Mouse (Mus musculus) embryonic facial prominence, embryonic 12.5 days (tissue): ENCODE measurements around the gene Ctnnal1. TPM values are rescaled to one million over a fixed set of nuclear protein-coding genes. Genes with fewer than 3 reads are reported as not detected.
"Not testable (repeated sequence)": the region's sequence is repeated elsewhere in the genome, so short reads cannot be mapped to it uniquely, and the experiment has no call there.

ENCODE experiments used
- ATAC-seq: fragments of 200-750 bp; cut with Nextera tagmentation; 2 replicates; pipeline ENCODE4 v1.8.0; 2017; ENCODE audit not compliant: insufficient number of reproducible peaks, insufficient read depth, low FRiP score, low TSS enrichment
- H3K27ac ChIP-seq: fragments of 300-500 bp; sonication (generic); 2 replicates; pipeline ENCODE4 v1.5.1; 2016; ENCODE audit warnings: mild to moderate bottlenecking
- H3K27me3 ChIP-seq: fragments of 300-500 bp; sonication (generic); 2 replicates; pipeline ENCODE4 v1.6.1; 2016; ENCODE audit warnings: mild to moderate bottlenecking, moderate library complexity
- H3K36me3 ChIP-seq: fragments of 300-500 bp; sonication (generic); 2 replicates; pipeline ENCODE4 v1.6.1; 2016; ENCODE audit warnings: mild to moderate bottlenecking
- H3K4me1 ChIP-seq: fragments of 300-500 bp; sonication (generic); 2 replicates; pipeline ENCODE4 v1.6.1; 2016
- H3K4me2 ChIP-seq: fragments of 300-500 bp; sonication (generic); replicated peaks from 2 replicates; pipeline ENCODE4 v1.6.1; 2016; ENCODE audit warnings: mild to moderate bottlenecking, moderate library complexity
- H3K4me3 ChIP-seq: fragments of 300-500 bp; sonication (generic); 2 replicates; pipeline ENCODE4 v1.5.1; 2016; ENCODE audit warnings: mild to moderate bottlenecking
- H3K9ac ChIP-seq: fragments of 300-500 bp; sonication (generic); 2 replicates; pipeline ENCODE4 v1.6.1; 2016; ENCODE audit warnings: mild to moderate bottlenecking, moderate library complexity
- H3K9me3 ChIP-seq: fragments of 300-500 bp; sonication (generic); 2 replicates; pipeline ENCODE4 v1.6.1; 2016; ENCODE audit warnings: mild to moderate bottlenecking, moderate library complexity
- WGBS: fragments of 180-500 bp; shearing (Covaris S2); methylation state at CpG from one replicate; pipeline ENCODE4 v1.1.7; 2016; 5-methylcytosine and 5-hydroxymethylcytosine counted together
- polyA plus RNA-seq: library from polyadenylated mRNA; unstranded; fragments of >200 nt; fragmentation: Nextera tagmentation; extraction: Ambion mirVana; gene quantifications from 2 replicates; pipeline ENCODE4 v1.2.1, GENCODE M21; 2016

Ctnnal1 gene
- polyA plus RNA-seq, 1 experiment from 2014 or later = 30.9 TPM

DNA sequence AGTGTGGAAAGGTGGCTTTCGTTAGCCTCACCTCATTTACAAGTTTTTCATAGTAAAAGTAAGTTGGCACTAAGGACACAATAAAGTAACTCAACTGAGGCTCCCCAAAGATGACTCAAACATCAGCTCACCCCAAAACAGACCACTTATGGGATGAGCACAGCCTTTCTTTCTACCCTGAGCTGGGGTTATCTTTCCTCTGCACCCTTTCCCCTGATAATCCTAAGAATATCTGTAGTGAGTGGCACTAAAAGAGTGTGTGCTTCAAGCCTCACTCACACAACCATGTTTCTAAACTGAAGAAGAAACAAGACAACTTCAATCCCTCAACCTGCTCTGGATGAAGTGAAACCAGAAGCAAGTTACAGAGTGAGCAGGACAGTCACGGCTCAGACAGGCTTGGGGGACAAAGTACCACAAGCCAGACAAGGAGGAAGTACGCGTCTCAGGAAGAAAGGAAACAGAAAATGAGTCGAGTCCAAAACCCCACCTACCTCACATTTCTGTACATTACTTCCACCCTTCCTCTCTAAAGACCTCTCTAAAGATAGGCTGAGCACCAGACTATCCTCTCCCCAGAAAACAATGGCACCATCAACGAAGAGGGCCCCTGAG lies 27.6 kb upstream of the Ctnnal1 start:
- Histone ChIP-seq H3K27me3 (no peaks in the 10 kb centered on the region), H3K36me3 (peaks cover 38% of the 10 kb centered on the region), H3K4me2 (no peak overlapping the region), H3K27ac (no peak overlapping the region), H3K4me3 (no peak overlapping the region), H3K9ac (no peak overlapping the region), H3K4me1 (no peaks in the 10 kb centered on the region), H3K9me3 (no peaks in the 10 kb centered on the region)
- ATAC-seq = no peak
- WGBS = 89% methylated on average over 6 of the region's 6 CpGs

GRCm38 (mm10) chr4:56888483-56888882 lies 23.5 kb upstream of the Ctnnal1 start:
- no peak overlapping the region for H3K9ac ChIP-seq
- no peak for ATAC-seq
- peaks cover 39% of the 10 kb centered on the region for H3K36me3 ChIP-seq
- no peak overlapping the region for H3K27ac ChIP-seq
- H3K4me1 ChIP-seq = no peaks in the 10 kb centered on the region
- H3K9me3 ChIP-seq = no peaks in the 10 kb centered on the region
- no peaks in the 10 kb centered on the region for H3K27me3 ChIP-seq
- H3K4me2 ChIP-seq = no peak overlapping the region
- H3K4me3 ChIP-seq = no peak overlapping the region
- WGBS = 89% methylated on average over 5 of the region's 5 CpGs

- H3K36me3 ChIP-seq = peaks cover 44% of the 10 kb centered on the region
These were observed 21.4 kb upstream of the Ctnnal1 start for GRCm38 (mm10) chr4:56886286-56886979.

GRCm38 (mm10) chr4:56880036-56880703 lies 15.2 kb upstream of the Ctnnal1 start:
- H3K4me2 ChIP-seq = no peak overlapping the region
- H3K4me1 ChIP-seq = no peaks in the 10 kb centered on the region
- H3K36me3 ChIP-seq = peaks cover 20% of the 10 kb centered on the region
- 89% methylated on average over 11 of the region's 11 CpGs for WGBS
- no peaks in the 10 kb centered on the region for H3K9me3 ChIP-seq
- no peak overlapping the region for H3K9ac ChIP-seq
- no peak overlapping the region for H3K4me3 ChIP-seq
- no peak overlapping the region for H3K27ac ChIP-seq
- no peaks in the 10 kb centered on the region for H3K27me3 ChIP-seq
- ATAC-seq = no peak

More at GRCm38 (mm10) chr4:56886286-56886979, 21.4 kb upstream of the Ctnnal1 start:
- Histone ChIP-seq H3K4me2 (no peak overlapping the region), H3K27me3 (no peaks in the 10 kb centered on the region), H3K27ac (no peak overlapping the region), H3K9ac (no peak overlapping the region), H3K4me3 (no peak overlapping the region), H3K4me1 (no peaks in the 10 kb centered on the region), H3K9me3 (no peaks in the 10 kb centered on the region)
- no peak for ATAC-seq
- WGBS = 88% methylated on average over 6 of the region's 6 CpGs

- H3K9me3 ChIP-seq = no peaks in the 10 kb centered on the region
- H3K36me3 ChIP-seq = peaks cover 18% of the 10 kb centered on the region
- no peaks in the 10 kb centered on the region for H3K4me1 ChIP-seq
- H3K4me3 ChIP-seq = no peak overlapping the region
- no peak overlapping the region for H3K27ac ChIP-seq
- no peak overlapping the region for H3K4me2 ChIP-seq
- no peaks in the 10 kb centered on the region for H3K27me3 ChIP-seq
- H3K9ac ChIP-seq = no peak overlapping the region
- WGBS = 93% methylated on average over 7 of the region's 7 CpGs
- no peak for ATAC-seq
These were observed 14.0 kb upstream of the Ctnnal1 start for GRCm38 (mm10) chr4:56878971-56879370.

- H3K4me3 ChIP-seq, H3K4me1 ChIP-seq, H3K4me2 ChIP-seq, H3K9me3 ChIP-seq, H3K27me3 ChIP-seq, ATAC-seq, H3K27ac ChIP-seq, H3K9ac ChIP-seq: not testable (repeated sequence)
- H3K36me3 ChIP-seq = peaks cover 18% of the 10 kb centered on the region
- 94% methylated on average over 11 of the region's 11 CpGs for WGBS
These were observed 5.6 kb upstream of the Ctnnal1 start for GRCm38 (mm10) chr4:56870541-56870940.

- H3K9ac ChIP-seq = no peak overlapping the region
- H3K4me2 ChIP-seq = no peak overlapping the region
- no peak overlapping the region for H3K27ac ChIP-seq
- no peaks in the 10 kb centered on the region for H3K9me3 ChIP-seq
- ATAC-seq = no peak
- WGBS = 80% methylated on average over 5 of the region's 5 CpGs
- H3K36me3 ChIP-seq = peaks cover 7% of the 10 kb centered on the region; the same call in 1 of the 2 replicates
- H3K4me3 ChIP-seq = no peak overlapping the region
- peaks cover 9% of the 10 kb centered on the region for H3K4me1 ChIP-seq
- no peaks in the 10 kb centered on the region for H3K27me3 ChIP-seq
These were observed 2.8 kb upstream of the Ctnnal1 start for GRCm38 (mm10) chr4:56867761-56868160.

DNA sequence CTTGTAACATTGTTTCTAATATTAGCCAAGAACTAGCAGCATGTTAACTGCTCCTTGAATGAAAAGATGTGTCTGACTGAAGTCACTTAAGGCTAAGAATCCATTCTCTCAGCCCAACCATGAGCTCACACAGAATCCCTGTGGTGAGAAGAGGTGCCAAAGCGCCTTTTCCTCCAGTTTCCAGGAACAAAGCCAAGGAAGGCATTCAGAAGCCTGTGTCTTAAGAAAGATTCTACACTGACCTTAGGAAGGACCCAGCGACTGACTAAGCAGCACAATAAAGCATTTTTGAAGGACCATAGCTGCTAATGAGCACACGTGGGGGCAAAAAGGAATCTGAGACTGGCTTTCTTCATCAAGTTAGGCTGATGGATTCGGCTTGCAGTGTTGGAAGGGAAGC lies 983 bp upstream of the Ctnnal1 start:
- Histone ChIP-seq H3K36me3 (peaks cover 1% of the 10 kb centered on the region; the same call in 1 of the 2 replicates), H3K4me3 (no peak overlapping the region), H3K9me3 (no peaks in the 10 kb centered on the region), H3K9ac (no peak overlapping the region), H3K4me2 (no peak overlapping the region), H3K4me1 (peaks cover 9% of the 10 kb centered on the region), H3K27ac (no peak overlapping the region), H3K27me3 (no peaks in the 10 kb centered on the region)
- WGBS = 57% methylated on average over 4 of the region's 4 CpGs
- ATAC-seq = no peak

- Histone ChIP-seq H3K27ac (peak overlapping the region; percentile 78), H3K4me3 (peak overlapping the region; percentile 85), H3K36me3 (no peaks in the 10 kb centered on the region), H3K4me1 (peaks cover 9% of the 10 kb centered on the region), H3K9me3 (no peaks in the 10 kb centered on the region), H3K27me3 (no peaks in the 10 kb centered on the region), H3K9ac (peak overlapping the region; percentile 80), H3K4me2 (peak overlapping the region; percentile 90)
- under 1% methylated on average over 49 of the region's 49 CpGs for WGBS
- ATAC-seq = peak; percentile 78
These were observed 479 bp downstream of the Ctnnal1 start for GRCm38 (mm10) chr4:56864417-56865001.

GRCm38 (mm10) chr4:56864016-56864415 lies 972 bp downstream of the Ctnnal1 start:
- H3K4me1 ChIP-seq = peaks cover 9% of the 10 kb centered on the region
- H3K36me3 ChIP-seq = no peaks in the 10 kb centered on the region
- no peaks in the 10 kb centered on the region for H3K27me3 ChIP-seq
- ATAC-seq = no peak
- H3K27ac ChIP-seq = 0 out of 2 replicates have a peak overlapping the region, but pooled peaks have one; percentile 78
- peak overlapping the region; percentile 80 for H3K9ac ChIP-seq
- H3K4me2 ChIP-seq = peak overlapping the region; percentile 90
- 47% methylated on average over 4 of the region's 4 CpGs for WGBS
- peak overlapping the region; percentile 85 for H3K4me3 ChIP-seq
- H3K9me3 ChIP-seq = no peaks in the 10 kb centered on the region

DNA sequence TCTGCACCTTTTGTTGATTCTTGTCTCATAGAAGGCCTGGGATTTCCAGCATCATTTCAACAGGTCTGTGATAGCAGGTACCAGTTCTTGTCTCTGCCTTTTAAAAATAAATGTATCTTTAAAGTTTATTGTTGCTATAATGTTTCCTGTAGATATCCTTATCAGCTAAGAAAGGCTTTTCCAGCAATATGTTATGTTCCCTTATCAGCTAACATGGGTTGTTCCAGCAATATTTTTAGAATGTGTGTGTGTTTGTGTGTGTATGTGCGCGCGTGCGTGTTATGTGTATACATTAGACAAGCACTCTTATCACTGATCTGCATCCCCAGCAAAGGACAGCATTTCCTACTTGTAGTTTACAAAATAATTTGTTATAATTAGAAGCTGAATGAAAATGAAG lies 3.4 kb downstream of the Ctnnal1 start:
- WGBS = 90% methylated on average over 4 of the region's 4 CpGs
- Histone ChIP-seq H3K9me3 (no peaks in the 10 kb centered on the region), H3K4me1 (peaks cover 9% of the 10 kb centered on the region), H3K4me2 (no peak overlapping the region), H3K36me3 (no peaks in the 10 kb centered on the region), H3K4me3 (no peak overlapping the region), H3K27ac (no peak overlapping the region), H3K9ac (no peak overlapping the region), H3K27me3 (no peaks in the 10 kb centered on the region)
- ATAC-seq = no peak
